Mouse (Mus musculus): ENCODE measurements around the gene Gjd3.
"Not testable (repeated sequence)": the region's sequence is repeated elsewhere in the genome, so short reads cannot be mapped to it uniquely, and the experiment has no call there.

Gjd3 gene

GRCm38 (mm10) chr11:98982773-98983133 is at the start of gene Gjd3:
TSS of gene Gjd3 (minus strand) at chr11:98983016.
- no peak for DNase-seq (ENCODE audit: low read depth)

- no peak for DNase-seq (ENCODE audit: low read depth)
These were observed 44.2 kb upstream of the Gjd3 start for GRCm38 (mm10) chr11:99026899-99027440.

GRCm38 (mm10) chr11:99025878-99026277 is 43.1 kb upstream of the Gjd3 start:
- DNase-seq (ENCODE audit: low read depth): no peak

GRCm38 (mm10) chr11:99024468-99025134 is 41.8 kb upstream of the Gjd3 start:
- DNase-seq (ENCODE audit: low read depth): no peak

DNA sequence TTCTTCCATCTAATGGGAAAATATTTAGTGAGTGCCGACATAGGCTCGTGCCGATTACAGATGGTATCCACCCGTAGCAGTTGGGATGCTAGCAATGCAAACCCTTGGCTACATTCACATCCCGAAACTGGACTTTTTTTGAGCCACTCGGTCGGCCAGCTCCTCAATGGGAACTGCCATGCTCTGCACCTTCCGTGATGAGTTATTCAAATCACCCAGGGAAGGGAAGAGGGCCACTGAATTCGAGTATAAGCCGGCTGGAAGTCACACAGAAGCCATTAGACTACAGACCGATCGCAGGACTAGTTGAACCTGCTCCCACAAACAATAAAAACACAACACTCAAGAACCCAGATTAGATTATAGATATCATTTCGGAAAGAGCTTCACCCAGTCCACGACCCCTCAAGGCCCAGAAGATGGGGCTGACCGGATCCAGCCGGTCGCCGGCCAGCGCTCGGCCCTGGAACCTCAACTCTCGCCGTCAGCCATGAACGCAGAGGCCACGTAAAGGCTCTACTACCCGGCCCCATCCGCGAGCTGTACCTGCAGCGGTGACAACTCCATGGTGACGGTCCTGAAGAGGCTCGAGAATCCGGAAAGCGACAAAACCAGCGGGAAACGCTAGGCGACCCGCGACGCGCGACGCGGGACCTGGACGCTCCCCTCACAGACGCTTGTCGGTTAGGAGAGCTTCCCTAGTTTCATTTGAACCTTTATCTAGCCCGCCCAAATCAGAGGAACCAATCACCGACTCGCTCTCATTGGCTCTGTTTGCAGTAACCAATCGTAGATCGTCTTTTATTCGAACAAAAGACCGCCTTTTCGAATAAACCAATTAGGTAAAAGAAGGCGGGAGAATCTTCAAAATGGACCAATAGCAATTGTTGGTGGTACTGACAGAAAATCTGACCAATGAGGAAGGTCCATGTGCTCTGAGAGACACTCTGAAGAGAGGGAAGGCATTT is 41.0 kb upstream of the Gjd3 start, which contains the start of gene Top2a:
Gene Top2a (minus strand): TSS at position 690 of the 968 bp plus-strand sequence.
- peak; percentile 99 for DNase-seq (ENCODE audit: low read depth)

GRCm38 (mm10) chr11:99023094-99023493 is 40.3 kb upstream of the Gjd3 start:
- no peak for DNase-seq (ENCODE audit: low read depth)

DNA sequence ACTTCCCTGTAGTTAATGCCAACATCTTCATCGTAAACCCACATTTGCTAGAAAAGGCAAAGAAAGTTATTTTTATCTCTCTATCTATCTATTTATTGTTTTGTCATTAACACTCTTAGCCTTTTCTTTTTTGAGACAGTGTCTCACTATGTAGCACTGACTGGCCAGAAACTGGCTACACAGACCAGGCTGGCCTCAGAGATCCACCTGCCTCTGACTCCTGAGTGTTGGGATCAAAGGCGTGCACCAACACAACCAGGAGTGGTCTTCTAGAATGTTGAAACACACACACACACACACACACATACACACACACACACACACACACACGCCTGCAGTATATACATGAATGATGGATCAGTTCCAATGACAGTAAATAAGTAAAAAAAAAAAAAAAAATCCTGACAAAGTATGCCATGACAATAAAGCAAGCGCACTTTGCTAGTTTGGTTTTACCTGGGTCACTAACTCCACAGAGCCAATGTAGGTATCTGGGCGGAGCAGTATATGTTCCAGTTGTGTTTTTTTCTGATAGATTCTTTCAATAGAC is 39.6 kb upstream of the Gjd3 start:
- DNase-seq (ENCODE audit: low read depth): no peak

DNA sequence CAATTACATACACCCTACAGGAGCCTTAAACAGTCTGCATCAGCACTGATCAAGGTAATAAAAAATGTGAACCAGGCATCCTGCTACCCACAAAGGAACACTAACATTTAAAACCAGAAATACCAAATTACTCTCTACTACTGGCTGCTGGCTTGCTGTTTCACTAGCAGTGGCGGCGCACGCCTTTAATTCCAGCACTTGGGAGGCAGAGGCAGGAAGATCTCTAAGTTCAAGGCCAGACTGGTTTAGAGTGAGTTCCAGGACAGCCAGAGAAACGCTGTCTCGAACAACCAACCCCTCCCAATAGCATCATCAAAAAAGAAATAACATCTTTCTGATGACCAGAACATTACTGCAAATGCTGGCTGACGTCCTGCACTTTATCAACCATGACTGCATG is 37.0 kb upstream of the Gjd3 start:
- DNase-seq (ENCODE audit: low read depth): no peak

GRCm38 (mm10) chr11:99013856-99014255 is 31.0 kb upstream of the Gjd3 start:
- no peak for DNase-seq (ENCODE audit: low read depth)

DNA sequence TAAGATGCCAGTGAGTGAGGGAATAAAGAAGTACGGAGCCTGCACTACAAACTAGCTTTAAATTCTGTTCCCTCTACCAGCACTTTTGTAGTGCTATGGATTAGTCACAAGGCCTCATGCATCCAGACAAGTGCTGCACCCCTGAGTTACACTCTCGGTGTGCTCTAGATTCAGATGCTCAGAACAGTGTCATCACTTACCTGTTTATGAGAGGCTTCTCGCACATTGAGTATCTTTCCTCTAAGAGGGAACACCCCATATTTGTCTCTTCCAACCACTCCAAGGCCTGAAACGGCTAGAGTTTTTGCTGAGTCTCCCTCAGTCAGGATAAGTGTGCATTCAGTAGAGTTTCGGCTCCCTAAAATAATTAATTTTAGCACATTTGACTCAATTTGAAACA is 27.9 kb upstream of the Gjd3 start:
- DNase-seq (ENCODE audit: low read depth): no peak

GRCm38 (mm10) chr11:99010124-99010523 is 27.3 kb upstream of the Gjd3 start:
- no peak for DNase-seq (ENCODE audit: low read depth)

- DNase-seq (ENCODE audit: low read depth): no peak
These were observed 24.0 kb upstream of the Gjd3 start for GRCm38 (mm10) chr11:99006788-99007187.

GRCm38 (mm10) chr11:98999243-98999642 is 16.4 kb upstream of the Gjd3 start:
- DNase-seq (ENCODE audit: low read depth): no peak

- no peak for DNase-seq (ENCODE audit: low read depth)
These were observed 16.0 kb upstream of the Gjd3 start for GRCm38 (mm10) chr11:98998776-98999175.

DNA sequence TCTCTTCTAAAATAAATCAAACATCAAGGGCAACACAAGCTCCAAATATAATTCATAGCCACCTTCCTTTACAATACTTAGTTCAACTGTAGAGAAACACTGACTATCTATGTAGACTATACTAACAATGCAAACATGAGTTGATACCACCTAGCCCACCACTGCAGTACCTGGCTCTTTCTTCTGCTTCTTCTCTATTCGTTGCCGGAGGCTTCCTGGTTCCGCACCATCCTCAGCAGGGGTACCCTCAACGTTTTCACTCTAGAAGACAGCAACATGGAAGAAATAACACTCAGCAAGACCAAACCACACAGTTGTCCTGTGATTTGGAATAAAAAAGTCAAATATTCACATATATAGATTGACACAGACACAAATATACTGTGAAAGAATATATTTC is 14.8 kb upstream of the Gjd3 start:
- no peak for DNase-seq (ENCODE audit: low read depth)

DNA sequence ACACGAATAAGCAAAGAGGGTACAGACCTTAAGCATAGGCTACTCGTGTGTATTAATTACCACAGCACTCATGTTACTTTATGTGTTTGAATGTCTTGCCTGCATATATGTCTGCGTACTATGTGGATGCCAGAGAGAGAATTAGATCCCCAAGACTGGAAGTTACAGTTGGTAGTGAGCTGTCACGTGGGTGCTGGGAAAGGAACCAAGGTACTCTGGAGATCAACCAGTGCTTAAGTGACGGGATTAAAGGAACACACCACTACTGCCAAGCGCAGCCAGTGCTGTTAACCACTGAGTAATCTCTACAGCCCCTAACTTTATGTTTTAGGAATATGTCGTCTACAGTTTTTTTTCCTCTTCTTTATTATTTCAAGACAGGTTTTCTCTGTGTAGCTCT is 13.2 kb upstream of the Gjd3 start:
- DNase-seq (ENCODE audit: low read depth): no peak

DNA sequence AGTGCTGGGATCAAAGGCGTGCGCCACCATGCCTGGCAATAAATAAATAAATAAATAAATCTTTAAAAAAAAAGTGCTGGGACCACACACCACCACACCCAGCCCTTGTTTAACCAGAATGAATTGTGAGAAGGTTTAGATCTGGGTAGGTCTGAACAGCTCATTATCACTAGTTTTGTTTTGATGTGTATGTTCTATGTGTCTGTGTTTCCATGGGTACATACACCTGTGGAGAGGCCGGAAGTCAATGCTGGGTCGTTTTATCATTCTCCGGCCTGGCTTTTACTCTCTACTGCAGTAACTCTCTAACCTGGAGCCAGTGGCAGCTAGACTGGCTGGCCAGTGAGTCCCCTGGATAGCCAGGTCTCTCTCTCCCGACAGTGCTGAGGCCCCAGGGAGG is 8.1 kb upstream of the Gjd3 start:
- DNase-seq (ENCODE audit: low read depth): no peak

- not testable (repeated sequence) for DNase-seq (ENCODE audit: low read depth)
These were observed 5.4 kb upstream of the Gjd3 start for GRCm38 (mm10) chr11:98988260-98988659.

DNA sequence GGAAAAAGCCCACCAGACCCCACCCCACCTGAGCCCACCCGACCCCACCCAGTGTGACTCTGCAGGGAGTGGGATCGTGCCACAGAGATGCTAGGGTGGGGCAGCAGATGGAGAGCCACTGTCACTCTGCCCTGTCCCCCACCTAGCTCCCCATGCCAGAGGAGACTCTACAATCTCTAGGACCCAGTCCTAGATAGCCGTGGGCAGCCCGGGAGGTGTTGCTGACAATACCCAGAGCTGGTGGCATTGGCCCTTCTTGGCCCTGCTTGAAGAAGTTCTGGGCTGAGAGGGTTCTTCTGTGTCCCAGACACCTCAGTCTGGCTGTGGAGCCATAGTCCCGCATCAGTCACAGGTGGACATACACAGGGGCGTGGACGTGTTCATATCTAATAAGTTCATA is 2.7 kb upstream of the Gjd3 start:
- DNase-seq (ENCODE audit: low read depth): no peak

DNA sequence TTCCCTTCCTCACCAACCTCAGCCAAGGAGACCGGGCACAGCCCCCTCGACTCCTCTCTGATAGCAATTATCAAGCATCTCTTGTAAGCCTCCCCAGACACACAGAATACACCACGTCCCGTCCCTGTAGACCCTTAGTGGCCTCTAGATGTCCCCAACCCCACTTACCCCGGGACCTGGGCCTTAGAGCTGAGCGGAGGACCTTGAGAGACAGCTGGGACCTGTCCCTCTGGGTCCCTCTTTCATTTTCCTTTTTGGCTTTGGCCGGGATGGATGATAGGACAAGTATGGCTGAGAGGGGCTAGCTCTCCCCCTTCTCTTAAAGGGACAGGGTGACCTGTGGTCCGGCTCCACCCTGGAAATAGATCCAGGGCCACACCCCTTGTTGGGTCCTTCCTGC is 735 bp upstream of the Gjd3 start:
- DNase-seq (ENCODE audit: low read depth): no peak

DNA sequence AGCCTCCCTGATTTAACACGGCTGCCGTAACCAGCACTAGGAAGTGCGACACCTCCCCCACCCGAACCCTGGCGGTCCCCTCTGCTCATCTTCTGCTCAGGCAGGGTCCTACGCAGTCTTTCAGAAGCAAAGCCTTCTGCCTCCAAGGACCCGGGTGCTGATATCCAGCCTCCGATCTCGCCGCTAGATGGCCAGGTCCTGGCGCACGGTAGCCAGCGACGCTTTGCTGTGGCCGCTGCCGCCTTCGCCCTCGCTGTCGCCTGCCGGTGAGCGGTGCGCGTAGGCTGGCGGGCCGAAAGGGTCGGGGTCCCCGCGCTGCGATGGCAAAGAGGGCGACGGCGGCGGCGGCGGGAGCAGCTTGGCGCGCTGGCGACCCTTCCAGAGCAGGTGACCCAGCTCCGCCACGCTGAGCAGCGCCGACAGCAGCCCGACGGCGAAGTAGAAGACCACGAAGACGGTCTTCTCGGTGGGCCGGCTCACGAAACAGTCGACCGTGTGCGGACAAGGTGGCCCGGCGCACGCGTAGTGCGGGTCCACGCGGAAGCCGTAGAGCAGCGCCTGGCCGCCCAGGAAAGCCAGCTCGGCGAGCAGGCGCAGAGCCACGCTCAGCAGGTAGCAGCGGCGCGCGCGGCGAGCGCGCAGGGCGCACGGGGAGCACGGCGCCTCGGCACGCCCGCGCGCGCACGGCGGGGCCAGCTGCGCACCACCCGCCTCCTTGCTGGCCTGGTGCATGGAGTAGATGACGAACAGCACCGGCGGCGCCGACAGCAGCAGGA is 631 bp downstream of the Gjd3 start:
- DNase-seq (ENCODE audit: low read depth): no peak

Measured in c-Kit-positive CD71-positive TER-119-negative erythroid progenitor cells, embryonic 14.5 days (primary cell).